Mouse (Mus musculus): ENCODE measurements at regions not wholly inside any gene's neighbourhood (a gene's known extent, or its start where the extent isn't known, plus 50 kb on each side); places are given as distances from the start of the nearest gene placed in this dataset.

DNA sequence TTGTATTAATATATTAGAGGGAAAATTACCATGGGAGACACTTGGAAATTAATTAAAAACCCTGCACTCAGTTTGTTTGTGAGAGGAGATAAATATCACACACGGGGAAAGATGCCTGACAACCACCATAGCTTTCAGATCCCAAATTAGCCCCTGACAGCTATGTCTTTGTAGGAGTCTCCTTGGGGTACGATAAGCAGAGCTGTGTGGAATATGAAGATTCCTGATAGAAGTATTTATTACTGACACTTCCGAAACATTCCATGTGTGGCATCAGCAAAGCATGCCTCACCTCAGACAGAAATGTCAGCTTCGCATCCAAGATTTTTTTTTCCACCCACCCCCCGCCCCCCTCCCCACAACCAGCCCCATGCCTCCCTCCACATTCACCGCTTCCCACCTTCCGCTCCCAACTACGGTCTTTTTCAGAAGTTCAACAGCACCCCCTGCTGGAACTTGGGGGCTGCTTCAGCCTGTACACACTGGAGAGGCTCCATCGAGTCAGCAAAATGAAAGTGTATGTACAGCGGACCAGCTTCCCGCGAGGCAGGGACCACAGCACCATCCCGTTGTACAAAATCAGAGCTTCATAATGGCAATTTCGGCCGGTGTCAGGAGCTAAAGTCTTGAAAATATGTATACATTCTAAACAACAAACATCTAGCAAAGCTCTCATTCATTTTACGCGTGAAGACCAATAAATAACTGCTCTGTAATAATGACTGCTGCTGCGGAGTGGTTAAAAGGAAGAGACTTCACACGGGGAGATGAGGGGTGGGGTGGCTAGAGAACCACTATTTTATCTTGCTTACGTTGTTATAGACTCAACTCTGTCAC, 66.7 kb downstream of the Rwdd3 start:
- no peak for DNase-seq (ENCODE audit: extremely low read depth, low read depth, low spot score)

DNA sequence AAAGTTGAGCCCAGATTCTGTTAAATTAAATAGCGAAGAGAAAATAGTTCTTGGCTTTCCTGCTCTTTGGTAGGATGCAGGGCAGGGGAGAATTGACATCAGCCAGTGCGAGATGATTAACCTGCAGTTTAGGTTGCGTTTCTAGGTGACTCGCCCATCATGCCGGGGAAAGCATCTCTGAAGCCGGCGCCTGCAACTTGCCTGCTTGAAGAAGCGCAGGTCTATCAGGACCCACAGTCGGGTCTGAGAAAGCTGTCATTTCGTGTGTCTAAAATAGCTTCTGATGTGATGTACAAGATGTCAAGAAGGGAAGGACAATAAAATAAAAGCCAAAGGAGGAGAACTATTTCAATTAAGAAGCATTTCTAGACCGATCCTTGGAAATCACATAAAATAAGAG, 68.6 kb downstream of the Rwdd3 start:
- DNase-seq (ENCODE audit: extremely low read depth, low read depth, low spot score): no peak

DNA sequence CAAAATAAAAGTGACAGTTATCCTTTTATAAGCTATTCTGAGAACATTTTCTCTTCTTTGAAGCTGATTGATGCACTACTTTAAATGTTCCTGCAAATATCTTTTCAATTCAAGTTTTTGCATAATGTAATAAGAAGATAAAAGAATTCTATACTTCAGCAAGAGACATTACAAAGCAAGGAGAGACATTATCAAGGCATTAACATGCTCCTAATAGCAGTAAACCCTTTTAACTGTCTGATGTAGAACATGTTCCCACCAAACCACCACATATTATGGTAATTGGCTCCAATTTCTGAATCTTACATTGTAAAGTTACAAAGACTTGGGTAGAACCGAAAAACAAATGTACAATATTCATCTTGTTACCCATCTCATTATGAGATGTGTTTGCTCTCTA, 69.4 kb downstream of the Rwdd3 start:
- DNase-seq (ENCODE audit: extremely low read depth, low read depth, low spot score): no peak

DNA sequence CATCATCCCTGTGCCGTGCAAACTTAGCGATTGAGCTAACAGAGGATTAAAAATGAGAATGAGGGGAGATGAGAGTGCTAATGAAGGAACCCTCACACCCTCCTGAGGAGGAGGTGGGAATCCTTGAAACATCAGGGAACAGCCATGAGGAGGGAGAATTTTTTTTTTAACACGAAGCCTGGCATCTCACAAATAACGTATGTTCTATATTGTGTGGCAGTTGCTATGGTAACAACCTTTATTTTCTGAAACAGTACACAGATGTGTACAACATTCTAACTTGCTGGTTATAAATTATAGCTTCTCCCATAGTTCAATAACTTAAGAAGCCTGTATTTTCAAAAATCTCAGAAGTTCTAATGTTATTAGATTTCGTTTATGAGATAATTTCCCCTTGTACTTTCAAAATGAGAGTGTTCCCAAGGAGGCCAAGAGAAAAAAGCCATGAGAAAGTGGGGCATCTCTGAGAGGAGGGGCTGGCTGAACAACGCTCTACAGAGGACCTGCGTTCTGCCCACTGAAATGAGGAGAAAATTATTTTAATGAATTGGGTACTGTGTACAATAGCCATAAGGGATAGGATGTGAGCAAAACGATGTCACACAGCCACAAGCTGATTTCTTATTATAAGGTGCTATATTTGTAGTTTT, 71.2 kb downstream of the Rwdd3 start:
- DNase-seq (ENCODE audit: extremely low read depth, low read depth, low spot score): no peak

DNA sequence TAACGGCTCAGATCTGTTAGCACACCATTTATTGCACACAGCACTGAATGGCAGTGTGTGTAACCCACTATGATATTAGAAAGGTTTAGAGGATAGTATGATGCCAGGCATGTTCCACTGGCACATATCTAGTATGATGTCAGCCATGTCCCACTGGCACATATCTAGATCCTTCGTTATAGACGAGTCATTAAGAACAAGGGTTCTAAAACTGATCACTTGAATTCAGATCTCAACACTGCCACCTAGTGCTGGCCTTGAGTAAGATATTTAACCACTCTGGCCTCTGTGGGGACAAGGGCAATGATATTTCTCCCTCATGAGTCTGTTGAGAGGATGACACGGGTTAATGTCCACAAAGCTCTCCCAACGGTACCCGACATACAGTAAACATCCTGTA, 78.0 kb downstream of the Rwdd3 start:
- DNase-seq (ENCODE audit: extremely low read depth, low read depth, low spot score): no peak

DNA sequence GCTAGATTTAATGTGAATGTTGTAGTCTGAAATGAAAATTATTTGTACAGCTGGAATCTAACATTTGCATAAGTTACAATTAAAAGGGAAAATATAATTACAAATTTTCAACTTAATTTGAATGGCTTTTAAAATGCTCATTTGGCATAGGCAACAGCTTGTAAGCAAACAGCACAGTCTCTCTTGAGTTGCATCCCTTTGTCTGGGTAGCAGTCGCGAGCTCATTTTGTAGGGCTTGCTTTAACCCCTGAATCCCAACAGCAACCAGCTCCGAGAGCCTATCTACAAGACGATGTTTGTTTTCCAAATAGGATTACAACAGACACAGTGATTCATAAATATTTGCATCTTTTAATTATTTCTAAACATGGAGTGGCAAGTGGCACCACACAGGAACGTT, 82.8 kb downstream of the Rwdd3 start:
- DNase-seq (ENCODE audit: extremely low read depth, low read depth, low spot score): no peak

DNA sequence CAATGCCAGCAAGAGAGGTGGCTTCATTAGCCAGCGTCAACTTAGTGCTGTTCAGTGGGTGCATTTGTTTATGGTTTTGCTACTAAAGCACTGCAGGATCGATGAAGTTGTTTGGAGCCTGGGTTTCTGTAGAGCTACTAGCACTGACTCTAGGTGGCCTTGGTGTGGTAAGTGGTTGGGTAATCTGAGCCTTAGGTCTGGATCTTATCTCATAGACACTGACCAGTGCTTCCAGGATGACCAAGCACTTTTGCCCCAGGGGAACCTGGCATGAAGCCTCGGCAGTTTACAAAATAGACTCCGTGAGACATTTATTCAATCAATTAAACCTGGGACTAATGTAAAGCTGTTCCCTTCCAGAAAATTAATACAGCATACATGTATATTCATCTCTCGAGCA, 102.8 kb downstream of the Rwdd3 start:
- no peak for DNase-seq (ENCODE audit: extremely low read depth, low read depth, low spot score)

DNA sequence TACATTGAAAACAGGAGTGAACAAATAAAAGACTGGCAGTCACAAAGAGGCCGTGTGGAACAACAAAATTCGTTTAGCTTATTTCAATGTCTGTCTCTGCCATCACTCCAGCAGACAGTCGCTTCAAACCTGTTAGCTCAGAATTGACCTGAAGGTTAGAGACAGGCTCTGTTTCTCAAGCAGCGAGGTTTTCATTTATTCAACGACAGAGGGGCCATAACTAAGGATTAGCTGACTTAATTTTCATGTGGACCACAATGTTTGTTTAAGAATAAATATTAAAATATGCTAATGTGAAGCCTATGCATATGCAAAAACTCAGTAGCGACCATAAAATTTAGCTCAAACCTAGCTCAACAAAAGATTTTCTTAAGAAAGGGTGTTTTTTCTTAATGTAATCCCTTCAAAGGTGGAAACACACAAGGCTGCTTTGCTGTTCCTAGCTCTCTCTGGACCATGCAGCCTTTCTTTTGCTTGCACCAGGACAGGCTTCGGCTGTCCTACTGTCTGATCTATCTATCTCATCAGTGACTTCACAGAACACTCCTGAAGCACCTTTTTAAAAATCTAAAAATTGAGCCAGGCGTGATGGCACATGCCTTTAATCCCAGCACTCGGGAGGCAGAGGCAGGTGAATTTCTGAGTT, 135.5 kb downstream of the Rwdd3 start:
- DNase-seq (ENCODE audit: extremely low read depth, low read depth, low spot score): no peak

DNA sequence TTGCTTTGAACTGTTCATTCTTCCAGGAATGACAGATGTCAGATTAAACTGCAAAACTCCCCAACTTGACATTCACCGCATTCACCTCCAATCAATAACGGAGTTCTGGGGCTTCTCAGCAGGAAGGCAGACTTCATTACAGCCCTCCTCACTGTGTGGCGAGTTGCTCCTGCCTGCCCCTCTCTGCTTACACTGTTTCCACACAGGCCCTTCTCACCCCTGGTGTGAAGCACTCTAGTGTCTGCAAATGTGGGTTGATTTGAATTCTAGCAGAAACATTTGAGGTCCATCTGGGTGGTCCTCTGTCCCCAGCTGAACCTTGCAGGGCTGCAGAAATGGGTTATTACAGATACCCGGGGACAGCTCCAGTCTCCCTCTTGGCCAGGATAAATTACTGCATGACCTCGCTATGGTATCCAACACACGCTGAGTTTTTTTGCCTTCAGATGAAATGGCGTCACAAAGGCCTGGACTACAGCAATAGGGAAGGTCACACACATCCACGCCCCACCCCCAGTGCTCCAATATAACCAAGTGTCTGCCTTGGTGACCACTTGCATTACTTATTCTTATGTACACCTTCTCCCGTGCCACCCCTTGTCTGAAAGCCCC, 145.8 kb downstream of the Rwdd3 start:
- DNase-seq (ENCODE audit: extremely low read depth, low read depth, low spot score): no peak

DNA sequence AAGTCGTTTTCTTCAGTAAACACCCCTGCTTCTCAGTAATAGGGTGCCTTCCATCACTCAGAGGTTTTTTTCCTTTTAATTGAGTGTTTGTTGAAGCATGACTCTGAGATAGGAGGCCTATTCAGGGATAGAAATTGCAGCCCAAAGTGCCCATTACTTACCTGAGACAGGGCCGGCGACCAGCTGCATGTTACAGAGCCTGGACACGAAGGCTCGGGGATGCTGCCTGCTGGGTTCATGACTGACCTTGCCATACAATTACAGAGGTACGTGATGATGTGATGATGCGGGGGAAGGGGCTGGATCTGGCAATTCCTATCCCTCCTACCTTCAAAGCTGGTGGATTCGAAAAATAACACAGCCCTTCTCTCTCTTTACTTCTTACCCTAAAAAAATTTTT, 146.7 kb downstream of the Rwdd3 start:
- no peak for DNase-seq (ENCODE audit: extremely low read depth, low read depth, low spot score)

DNA sequence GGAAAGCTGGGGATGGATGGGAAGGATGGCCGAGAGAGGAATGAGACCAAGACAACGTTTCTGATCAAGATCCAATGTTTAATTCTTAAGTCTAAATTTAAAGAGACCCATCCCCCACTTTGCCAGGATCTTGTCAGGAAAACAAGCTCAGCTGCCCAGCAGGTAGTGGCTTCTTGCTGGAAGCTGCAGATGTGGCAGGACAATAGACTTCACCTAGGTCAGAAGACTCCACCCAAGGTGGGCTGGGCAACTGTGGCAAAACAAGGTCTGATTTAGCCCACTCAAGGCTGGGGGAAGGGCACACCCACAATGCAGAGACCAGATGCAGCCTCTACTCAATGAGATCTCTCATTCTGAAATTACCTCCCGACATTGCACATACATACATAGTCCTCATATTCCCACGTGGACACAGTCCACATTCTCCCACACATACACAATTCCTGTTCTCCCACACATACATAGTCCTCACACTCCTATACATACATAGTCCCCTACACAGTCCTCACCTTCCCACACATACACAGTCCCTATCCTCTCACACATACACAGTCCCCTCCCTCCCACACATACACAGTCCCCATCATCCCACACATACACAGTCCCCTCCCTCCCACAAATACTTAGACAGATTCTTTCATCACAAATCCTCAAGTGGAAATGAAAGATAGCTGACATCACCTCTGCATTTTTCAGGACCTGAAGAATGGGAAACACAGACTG, 150.2 kb downstream of the Rwdd3 start:
- DNase-seq (ENCODE audit: extremely low read depth, low read depth, low spot score): no peak

DNA sequence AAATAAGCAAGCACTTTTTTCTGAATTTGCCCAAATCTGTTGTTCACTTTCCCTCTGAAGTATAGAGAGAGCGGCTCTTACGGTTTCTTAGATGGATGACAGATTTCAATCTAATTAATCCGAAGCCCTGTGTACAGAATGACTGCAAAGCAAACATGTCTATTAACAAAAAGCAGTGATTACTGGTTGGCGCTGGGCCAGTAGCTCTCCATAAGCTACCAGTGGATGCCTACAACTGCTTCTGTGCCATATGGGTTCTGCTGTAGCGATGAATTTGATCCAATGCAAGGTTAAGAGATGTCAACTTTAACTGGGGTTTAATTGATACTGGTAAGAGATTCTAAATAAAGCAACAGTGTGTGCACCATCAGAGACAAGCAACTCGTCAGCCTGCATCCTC, 162.3 kb downstream of the Rwdd3 start:
- DNase-seq (ENCODE audit: extremely low read depth, low read depth, low spot score): no peak

DNA sequence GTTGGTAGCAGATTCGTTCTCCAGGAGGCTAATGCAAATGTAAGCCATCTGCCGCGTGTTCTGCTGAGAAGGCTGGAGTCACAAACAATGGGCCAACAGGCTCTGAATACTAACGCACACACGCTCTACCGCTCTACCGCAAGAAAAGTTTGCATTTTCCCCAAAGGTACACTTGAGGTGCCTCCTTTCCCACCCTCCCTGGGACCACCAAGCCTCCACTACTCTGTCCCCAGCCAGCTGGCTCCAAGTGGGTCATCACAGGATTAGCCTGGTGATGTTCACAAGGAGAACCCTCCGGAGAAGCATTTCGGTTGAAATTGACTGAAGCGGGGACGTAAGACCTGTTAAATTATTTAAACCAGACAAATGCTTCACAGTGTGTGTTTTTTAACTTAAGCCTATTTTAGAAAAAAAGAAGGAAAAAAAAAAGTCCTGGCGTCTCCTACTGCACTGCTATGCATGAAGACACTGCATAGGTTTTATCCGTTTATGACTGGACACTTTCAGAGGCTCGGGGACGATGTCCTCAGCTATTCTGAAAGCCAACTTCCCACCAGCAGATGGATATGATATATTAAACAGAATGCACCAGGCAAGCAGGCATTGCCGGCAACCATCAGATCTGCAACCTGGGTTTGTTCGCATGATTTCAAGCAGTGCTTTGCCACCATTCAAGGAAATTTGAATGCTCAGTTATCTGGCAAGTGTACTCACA, 187.8 kb downstream of the Rwdd3 start:
- DNase-seq (ENCODE audit: extremely low read depth, low read depth, low spot score): no peak

DNA sequence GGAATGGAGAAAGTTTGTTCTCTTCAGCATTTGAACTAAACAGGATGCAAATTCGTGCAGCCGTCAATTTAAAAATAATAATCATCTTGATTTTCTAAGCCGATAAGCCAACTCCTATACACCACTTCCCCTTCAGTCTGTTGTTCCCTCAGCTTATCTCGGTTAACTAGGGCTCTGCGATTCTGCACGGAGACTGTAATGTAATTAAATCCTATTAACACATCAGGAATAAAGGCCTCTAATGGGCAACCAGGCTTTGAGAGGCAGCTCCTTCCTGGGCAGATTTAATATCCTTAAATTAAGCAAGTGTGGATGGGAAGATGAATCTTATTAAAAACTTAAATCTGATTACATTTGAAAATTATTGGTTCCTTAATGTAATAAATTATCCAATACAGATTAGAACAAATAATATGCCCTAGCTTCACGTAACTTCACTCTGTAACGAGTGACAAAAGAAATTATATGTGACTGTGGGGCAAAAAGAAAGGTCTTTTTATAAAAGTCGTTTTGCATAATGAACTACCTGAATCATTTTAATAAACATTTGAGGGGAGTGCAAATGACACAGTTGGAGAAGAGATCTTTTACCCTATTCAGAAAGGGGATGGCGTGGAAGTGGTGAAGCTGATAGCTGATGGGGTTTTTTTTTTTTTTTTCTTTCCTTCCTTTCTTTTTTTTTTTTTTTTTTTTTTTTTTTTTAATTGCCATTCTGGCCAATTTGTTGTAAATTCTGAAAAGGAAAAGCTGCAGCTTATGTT, 188.5 kb downstream of the Rwdd3 start:
- DNase-seq (ENCODE audit: extremely low read depth, low read depth, low spot score): no peak

DNA sequence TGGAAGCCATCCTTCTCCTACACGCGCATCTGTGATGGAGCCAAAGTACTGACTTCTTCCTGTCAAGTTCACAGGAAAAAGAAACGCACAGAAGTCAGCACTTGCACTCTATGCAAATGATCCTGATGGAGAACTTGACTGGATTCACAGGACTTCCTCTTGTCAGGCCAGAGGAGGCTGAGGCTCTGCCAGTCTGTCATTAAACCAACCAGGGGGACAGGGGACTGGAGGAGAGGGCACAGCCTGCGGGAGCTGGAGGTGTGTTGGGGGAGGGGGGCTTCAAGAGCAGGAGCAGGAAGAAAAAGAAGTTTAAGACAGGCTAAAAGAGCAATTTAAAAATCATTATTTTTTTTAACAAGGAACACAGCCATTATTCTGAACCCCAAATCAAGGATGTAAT, 189.3 kb downstream of the Rwdd3 start:
- no peak for DNase-seq (ENCODE audit: extremely low read depth, low read depth, low spot score)

DNA sequence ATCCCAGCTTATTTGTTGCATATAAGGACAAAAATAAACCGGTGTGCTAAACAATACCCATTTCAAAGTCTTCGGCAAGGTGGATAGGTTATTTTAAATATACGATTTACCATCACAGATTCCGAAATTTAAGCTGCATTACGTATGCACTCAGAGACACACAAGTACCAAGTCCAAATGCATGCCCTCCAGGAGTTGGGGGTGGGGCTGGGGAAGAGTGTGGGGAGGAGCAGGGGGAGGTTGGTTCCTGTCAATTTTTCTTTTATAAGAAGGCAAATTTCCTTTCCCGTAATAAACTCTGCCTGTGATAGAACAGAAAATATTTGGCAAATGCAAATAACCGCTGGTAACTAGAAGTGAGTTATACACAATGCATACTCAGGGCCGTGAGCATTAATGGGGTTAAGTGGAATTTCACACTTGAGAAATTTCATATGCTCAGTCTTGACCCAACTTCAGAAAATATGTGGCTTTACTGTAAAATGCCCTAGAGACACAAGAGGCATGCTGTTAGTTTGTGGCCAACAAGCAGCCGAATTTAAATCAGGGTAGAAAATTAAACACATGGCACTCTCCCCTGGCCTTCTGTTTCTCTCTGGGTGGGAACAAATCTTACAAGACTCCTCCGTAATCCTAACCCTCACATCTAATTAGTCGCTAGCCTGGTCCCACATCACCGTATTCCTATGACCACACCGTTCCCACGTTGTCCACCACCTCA, 200.6 kb downstream of the Rwdd3 start:
- no peak for DNase-seq (ENCODE audit: extremely low read depth, low read depth, low spot score)

DNA sequence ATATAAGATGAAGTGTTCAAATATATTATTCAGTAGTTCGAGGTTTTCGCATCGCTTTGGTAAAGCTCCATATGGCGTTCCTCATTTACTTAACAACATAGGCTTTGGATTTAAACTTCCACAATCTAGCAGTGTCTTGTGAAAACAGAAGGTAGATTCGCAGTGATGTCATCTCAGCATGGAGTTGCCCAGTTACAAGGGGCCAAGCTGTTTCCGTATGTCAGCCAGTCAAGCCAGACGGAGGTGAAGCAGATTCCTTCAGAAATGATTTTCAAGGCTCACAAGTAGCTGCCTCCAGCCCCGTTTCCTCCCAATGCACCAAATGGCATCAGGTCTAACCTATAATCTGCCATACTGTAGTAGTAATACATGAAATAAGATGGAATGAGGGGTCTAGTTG, 224.6 kb downstream of the Rwdd3 start:
- no peak for DNase-seq (ENCODE audit: extremely low read depth, low read depth, low spot score)

DNA sequence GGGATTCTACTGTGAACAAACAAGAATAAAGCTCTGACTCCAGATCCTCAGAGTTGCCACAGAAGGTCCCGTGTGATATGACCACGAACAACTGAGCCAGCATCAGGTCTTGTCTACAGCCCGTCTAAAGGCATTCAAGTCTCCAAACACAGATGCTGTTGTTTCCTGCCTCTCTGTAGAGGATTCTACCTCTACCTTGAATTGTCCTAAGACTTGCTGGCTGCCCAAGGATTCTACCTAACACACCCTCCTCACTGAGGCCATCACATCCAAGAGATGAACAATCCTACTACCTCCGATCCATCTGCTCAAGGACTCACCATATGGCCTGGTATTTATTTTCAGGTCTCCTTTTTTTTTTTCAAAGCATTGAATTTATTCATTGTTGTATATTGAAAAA, 237.1 kb downstream of the Rwdd3 start:
- no peak for DNase-seq (ENCODE audit: extremely low read depth, low read depth, low spot score)

DNA sequence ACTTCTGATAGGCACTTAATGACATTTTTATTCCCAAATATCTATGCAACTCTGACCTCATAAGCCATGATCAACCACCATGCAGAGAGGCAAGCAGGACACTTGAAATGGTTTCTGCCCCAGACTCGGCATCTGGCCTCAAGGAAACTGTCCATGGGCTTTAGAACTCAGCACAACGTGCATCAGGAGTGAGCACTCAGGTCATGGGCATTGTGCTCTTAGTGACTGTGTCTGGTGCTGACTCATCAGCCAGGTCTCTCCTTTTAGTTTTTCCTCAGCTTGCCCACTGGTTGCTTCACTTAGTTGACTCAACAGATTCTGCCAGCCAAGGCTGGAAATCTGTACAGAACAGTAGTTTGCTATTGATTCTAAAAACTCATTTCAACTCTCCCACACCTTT, 251.1 kb downstream of the Rwdd3 start:
- no peak for DNase-seq (ENCODE audit: extremely low read depth, low read depth, low spot score)

All from fat pad, adult 2 months (tissue).